Mouse (Mus musculus): ENCODE data around the gene Tom1l2. TPM values are rescaled to one million over a fixed set of nuclear protein-coding genes. Genes with fewer than 3 reads are reported as not detected.

The Tom1l2 gene
- polyA plus RNA-seq, 1 experiment from 2014 or later = 30.7 TPM

DNA sequence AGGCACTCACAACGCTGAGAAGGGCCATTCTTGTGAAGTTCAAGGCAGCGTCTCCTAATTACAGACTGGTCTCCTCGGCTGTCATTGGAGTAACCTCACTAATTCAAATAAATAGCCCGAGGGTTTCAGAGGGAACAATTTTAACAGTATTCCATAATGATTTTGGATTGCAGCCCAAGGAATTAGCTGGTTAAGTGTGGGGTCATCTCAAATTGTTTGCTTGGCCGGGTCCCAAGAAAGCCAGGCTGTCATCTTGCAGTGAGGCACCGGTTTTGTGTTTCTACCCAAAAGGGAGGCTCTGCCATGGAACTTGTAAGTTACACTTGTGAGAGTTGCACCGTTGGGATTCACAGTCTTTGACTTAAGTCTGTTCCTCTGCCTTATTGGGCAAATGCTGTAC is 36.5 kb downstream of the Tom1l2 start:
- Histone ChIP-seq H3K4me3 (no peak overlapping the region), H3K9me3 (no peaks in the 10 kb centered on the region), H3K27ac (no peak overlapping the region), H3K36me3 (no peaks in the 10 kb centered on the region), H3K4me1 (replicated peaks) (peaks cover 30% of the 10 kb centered on the region), H3K27me3 (ENCODE audit: insufficient read depth, poor library complexity, severe bottlenecking) (no peaks in the 10 kb centered on the region)
- WGBS = 82% methylated on average over 7 of the region's 7 CpGs
- no peak for DNase-seq (ENCODE audit: low spot score)

DNA sequence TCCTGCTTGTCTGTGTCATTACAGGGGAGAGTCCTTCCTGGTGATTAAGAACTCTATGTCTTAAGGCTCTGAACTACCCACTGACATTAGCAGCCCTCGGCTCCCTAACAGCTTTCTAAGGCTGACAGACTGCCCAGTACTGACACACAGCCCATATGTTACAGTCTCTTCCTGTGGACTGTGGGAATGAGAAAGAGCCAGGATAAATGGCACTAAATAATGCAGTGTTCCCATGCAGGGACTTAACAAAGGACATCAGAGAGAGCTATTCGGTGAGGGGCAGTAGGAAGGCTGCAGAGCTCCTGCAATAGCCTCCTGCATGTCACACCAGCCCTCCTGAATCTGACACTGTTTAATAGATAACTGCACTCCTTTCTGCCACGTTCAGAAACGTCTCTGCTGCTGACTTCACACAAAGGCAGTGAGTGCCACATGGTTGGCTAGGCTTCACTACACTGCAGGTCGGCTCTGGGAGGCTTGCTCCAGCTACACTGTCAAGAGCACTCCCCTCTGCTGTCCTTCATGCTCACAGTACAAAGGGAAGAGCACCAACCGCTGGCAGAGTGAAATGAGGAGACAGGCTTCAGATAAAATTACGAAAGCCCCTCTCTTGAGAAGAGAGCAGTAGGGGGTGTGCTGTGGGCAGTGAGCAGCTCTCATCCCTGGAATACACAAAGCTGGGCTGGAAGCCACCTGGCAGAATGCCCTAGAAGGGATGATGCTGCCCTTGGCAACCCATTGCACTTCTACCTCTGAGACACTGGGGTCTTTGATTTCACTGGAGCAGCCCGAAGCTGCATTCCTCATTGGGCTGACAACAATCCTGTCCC is 41.5 kb downstream of the Tom1l2 start:
- Histone ChIP-seq H3K4me1 (replicated peaks) (peaks cover 32% of the 10 kb centered on the region), H3K27ac (peak overlapping the region; percentile 89), H3K27me3 (ENCODE audit: insufficient read depth, poor library complexity, severe bottlenecking) (no peaks in the 10 kb centered on the region), H3K36me3 (no peaks in the 10 kb centered on the region), H3K4me3 (peak overlapping the region; percentile 7), H3K9me3 (no peaks in the 10 kb centered on the region)
- 8% methylated on average over 8 of the region's 8 CpGs for WGBS
- peak; percentile 52 for DNase-seq (ENCODE audit: low spot score)

DNA sequence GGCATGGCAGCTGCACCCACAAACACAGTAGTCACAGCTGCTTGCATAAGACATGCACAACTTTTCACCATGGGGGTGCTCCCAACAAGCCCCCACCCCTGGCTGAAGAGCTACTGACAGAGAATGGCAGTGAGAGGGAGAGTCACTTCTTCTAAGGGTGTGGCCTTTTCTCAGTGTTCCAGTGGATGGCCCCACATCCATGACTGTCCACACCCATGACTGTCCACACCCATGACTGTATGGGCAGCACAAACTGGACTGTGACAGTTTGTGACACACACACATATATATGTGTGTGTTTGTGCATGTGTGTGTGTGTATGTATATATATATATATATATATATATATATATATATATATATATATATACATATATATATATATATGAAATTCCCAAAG is 42.8 kb downstream of the Tom1l2 start:
- H3K4me3 ChIP-seq = no peak overlapping the region
- H3K9me3 ChIP-seq = no peaks in the 10 kb centered on the region
- no peak for DNase-seq (ENCODE audit: low spot score)
- H3K36me3 ChIP-seq = no peaks in the 10 kb centered on the region
- peak overlapping the region; percentile 59; the same call in 1 of the 2 replicates for H3K27ac ChIP-seq
- H3K27me3 ChIP-seq (ENCODE audit: insufficient read depth, poor library complexity, severe bottlenecking) = no peaks in the 10 kb centered on the region
- peaks cover 32% of the 10 kb centered on the region for H3K4me1 ChIP-seq (replicated peaks)

DNA sequence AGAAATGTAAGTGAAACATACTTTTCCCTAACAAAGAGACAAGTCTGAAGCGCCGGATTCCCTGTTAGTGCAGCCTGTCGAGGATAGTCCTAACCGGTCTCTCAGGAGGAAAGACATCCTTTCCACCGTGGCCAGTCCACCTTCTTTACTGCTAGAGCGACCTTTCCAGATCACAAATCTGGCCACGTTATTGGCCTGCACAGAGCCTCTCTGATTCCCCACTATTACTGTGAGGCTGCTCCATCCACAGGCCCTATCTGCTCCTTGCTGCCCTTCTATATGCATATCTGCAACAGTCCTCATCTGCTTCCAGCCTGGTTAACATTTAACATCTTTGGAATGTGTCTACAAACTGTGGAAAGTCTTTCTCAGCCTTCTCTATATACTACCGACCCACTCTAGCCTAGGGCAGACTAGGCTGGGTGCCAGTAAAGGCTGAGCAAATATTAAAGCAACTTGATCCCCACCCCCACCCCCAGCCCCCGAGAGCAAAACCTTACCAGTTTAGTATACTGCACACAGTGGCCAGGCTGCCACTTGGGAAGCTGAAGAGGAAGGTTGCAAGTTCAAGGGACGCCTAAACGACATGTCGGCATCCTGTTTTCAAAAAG is 44.1 kb downstream of the Tom1l2 start:
- Histone ChIP-seq H3K9me3 (no peaks in the 10 kb centered on the region), H3K27ac (peak overlapping the region; percentile 45; the same call in 1 of the 2 replicates)
- WGBS = 79% methylated on average over 12 of the region's 12 CpGs

DNA sequence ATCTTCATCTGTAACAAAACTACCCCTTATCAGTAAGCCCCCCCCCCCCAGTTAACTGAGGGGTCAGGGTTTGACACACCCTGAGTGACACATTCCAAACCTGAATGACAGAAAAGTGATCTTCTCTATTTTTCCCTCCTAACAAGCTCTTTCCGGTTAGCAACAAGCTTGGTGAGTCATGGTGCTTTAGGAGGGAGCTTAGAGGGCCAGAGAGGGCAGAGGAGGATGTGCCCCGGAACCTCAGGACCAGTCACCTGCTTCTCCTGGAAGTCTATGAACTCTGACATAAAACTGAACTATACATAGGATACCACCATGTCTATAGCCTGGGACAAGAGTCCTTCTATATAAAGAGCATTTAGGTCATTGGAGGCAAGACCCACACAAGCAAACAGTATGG is 44.6 kb downstream of the Tom1l2 start:
- H3K9me3 ChIP-seq = no peaks in the 10 kb centered on the region
- H3K27me3 ChIP-seq (ENCODE audit: insufficient read depth, poor library complexity, severe bottlenecking) = no peaks in the 10 kb centered on the region
- H3K36me3 ChIP-seq = no peaks in the 10 kb centered on the region
- H3K4me1 ChIP-seq (replicated peaks) = peaks cover 37% of the 10 kb centered on the region
- whole genome bisulfite sequencing = 91% methylated on average over 2 of the region's 2 CpGs
- no peak for DNase-seq (ENCODE audit: low spot score)
- no peak overlapping the region for H3K27ac ChIP-seq
- H3K4me3 ChIP-seq = no peak overlapping the region

More for the DNA sequence above, 44.1 kb downstream of the Tom1l2 start:
- Histone ChIP-seq H3K4me3 (no peak overlapping the region), H3K4me1 (replicated peaks) (peaks cover 32% of the 10 kb centered on the region), H3K27me3 (ENCODE audit: insufficient read depth, poor library complexity, severe bottlenecking) (no peaks in the 10 kb centered on the region), H3K36me3 (no peaks in the 10 kb centered on the region)
- no peak for DNase-seq (ENCODE audit: low spot score)

DNA sequence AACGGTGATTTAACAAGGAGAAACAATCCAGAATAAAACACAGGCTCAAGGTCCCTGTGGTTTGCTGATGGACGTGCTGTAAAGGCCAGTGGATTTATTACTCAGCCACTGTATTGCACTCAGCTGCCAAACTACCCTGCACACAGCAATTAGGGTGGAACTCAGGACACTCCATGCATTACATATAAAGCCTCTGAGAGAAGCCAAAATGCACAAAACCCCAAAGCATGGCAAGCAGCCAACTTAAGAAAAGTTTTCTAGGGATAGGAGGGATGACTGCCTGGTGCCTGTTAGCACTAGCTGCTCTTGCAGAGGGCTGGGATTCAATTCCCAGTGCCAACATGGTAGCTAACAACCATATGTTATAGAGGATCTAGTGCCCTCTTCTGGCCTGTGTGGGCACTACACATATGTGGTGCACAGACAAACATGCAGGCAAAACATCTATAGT is 45.3 kb downstream of the Tom1l2 start:
- H3K27me3 ChIP-seq (ENCODE audit: insufficient read depth, poor library complexity, severe bottlenecking) = no peaks in the 10 kb centered on the region
- no peak overlapping the region for H3K4me3 ChIP-seq
- no peaks in the 10 kb centered on the region for H3K36me3 ChIP-seq
- H3K27ac ChIP-seq = no peak overlapping the region
- no peaks in the 10 kb centered on the region for H3K9me3 ChIP-seq
- no peak for DNase-seq (ENCODE audit: low spot score)
- H3K4me1 ChIP-seq (replicated peaks) = peaks cover 38% of the 10 kb centered on the region
- 90% methylated on average over 2 of the region's 2 CpGs for WGBS

DNA sequence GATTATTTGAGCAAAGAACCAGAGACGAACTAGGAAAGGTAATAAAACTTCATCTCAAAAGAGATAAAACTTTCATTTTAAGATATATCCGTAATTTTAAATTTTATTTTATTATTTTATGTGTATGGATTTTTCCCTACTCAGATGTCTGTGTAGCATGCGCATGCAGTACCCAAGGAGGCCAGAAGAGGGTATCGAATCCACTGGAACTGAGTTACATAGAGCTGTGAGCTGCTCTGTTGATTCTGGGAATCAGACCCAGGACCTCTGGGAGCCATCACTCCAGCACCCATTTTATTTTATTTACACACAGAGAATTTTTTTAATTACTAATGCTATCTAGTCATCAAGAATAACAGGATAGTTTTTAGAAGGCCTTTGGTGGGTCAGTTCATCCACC is 45.9 kb downstream of the Tom1l2 start:
- Histone ChIP-seq H3K27me3 (ENCODE audit: insufficient read depth, poor library complexity, severe bottlenecking) (no peaks in the 10 kb centered on the region), H3K4me3 (no peak overlapping the region), H3K9me3 (no peaks in the 10 kb centered on the region), H3K27ac (no peak overlapping the region), H3K4me1 (replicated peaks) (peaks cover 38% of the 10 kb centered on the region), H3K36me3 (no peaks in the 10 kb centered on the region)
- WGBS = 55% methylated on average over 4 of the region's 4 CpGs
- DNase-seq (ENCODE audit: low spot score) = peak; percentile 54

DNA sequence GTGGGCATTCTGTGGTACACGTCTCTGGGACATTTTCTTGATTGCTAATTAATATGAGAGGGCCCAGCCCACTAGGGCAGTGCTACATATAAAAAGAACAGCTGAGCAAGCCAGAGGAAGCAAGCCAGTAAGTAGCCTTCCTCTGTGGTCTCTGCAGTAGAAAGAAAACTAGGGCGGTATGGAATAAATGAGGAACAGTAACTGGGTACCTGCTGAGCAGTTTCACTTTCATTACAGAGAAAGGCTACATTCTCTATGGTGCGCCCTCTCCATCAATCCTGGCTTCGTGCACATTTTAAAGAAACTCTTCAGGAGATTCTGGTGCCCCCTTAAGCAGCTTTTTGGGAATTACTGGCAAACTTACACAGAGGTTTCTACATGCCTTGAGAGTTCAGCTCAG is 47.1 kb downstream of the Tom1l2 start:
- Histone ChIP-seq H3K9me3 (no peaks in the 10 kb centered on the region), H3K4me1 (replicated peaks) (peaks cover 38% of the 10 kb centered on the region), H3K27ac (no peak overlapping the region), H3K36me3 (no peaks in the 10 kb centered on the region), H3K4me3 (no peak overlapping the region), H3K27me3 (ENCODE audit: insufficient read depth, poor library complexity, severe bottlenecking) (no peaks in the 10 kb centered on the region)
- WGBS = 66% methylated on average over 4 of the region's 4 CpGs
- no peak for DNase-seq (ENCODE audit: low spot score)

DNA sequence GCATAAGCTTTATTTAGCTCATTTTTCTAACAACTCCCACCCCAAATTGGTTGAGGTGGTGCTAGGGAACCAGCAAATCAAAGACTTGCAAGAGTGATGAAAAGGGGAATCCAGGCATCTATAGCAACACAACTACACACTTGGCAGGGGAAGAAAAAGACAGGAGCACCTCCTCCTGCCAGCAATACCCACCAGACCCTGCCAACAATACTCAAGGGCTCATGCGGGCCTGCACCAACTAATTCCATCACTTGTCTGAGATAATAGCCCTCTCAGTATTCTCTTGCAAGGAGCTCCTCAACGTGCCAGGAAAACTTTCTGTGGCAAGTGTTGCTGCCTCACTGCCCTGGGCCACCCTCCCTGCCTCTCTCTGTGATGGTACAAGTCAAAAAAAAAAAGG is 49.2 kb downstream of the Tom1l2 start:
- H3K36me3 ChIP-seq = no peaks in the 10 kb centered on the region
- peaks cover 32% of the 10 kb centered on the region for H3K4me1 ChIP-seq (replicated peaks)
- H3K9me3 ChIP-seq = no peaks in the 10 kb centered on the region
- DNase-seq (ENCODE audit: low spot score) = no peak
- H3K27ac ChIP-seq = no peak overlapping the region
- H3K4me3 ChIP-seq = no peak overlapping the region
- 74% methylated on average over 2 of the region's 2 CpGs for WGBS
- no peaks in the 10 kb centered on the region for H3K27me3 ChIP-seq (ENCODE audit: insufficient read depth, poor library complexity, severe bottlenecking)

DNA sequence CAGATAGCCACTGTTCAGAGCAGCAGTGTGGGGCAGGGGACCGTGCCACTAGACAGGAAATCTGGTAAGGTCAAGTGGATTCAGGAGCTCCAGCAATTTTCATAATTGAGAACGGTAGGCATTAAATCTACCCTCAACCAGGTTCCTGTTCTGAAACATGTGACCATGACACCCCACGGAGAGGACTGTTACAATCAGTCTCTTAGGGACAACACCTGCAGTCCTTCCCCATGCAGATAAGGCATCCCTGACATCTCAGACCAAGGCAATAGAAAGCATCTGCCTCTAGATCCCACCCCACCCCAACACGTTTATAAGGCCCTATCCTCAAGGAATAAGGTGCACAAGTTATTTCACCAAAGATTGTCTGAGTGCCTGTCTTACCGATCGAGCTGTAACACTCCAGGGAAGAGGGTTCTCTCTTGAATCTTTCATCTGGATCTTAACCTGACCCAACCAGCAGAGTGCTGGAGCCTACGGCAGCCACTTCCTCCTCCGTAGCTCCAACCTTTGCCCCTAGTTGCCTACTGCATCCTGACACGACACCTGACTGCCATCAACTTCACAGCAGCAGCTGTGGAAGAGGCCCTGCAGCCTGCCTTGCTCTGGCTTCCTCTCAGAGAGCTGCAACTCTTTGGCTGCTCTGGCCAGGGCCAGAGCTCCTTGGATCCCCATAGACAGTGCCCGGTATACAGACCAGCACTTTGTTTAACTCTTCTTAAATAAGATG is 50.2 kb downstream of the Tom1l2 start:
- Histone ChIP-seq H3K9me3 (no peaks in the 10 kb centered on the region), H3K4me3 (no peak overlapping the region), H3K36me3 (no peaks in the 10 kb centered on the region), H3K27me3 (ENCODE audit: insufficient read depth, poor library complexity, severe bottlenecking) (no peaks in the 10 kb centered on the region), H3K4me1 (replicated peaks) (peaks cover 31% of the 10 kb centered on the region), H3K27ac (peak overlapping the region; percentile 87)
- 77% methylated on average over 10 of the region's 10 CpGs for WGBS
- DNase-seq (ENCODE audit: low spot score) = no peak

DNA sequence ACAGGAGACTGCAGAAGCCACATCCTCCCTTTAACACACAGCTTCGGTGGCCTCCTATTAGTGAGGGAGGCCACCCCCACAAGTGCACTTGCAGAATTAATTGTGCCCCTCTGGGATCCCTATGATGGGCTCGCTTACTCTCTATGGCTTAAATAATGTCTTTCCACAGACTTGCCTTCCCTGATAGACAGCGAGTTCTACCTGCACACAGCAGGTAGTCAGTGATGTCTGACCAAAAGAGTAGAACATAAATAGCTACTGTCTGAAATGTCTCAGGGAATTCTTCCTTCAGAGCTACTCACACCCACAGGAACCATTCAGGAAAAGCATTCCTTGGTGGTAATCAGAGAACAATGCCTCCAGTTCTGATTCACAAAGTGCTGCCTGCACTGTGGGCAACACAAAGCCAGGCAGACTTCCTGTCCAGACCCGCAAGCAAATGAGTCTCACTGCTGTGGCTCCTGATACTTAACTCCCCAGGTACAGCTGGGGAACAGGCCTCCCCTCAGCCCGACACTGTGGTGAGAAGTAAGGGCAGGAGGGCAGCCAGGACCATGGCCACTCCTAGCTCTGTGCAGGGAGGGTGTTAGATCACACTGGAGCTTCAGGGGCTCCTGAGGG is 51.0 kb downstream of the Tom1l2 start:
- no peaks in the 10 kb centered on the region for H3K36me3 ChIP-seq
- WGBS = 38% methylated on average over 5 of the region's 5 CpGs
- H3K4me3 ChIP-seq = no peak overlapping the region
- no peak for DNase-seq (ENCODE audit: low spot score)
- H3K27me3 ChIP-seq (ENCODE audit: insufficient read depth, poor library complexity, severe bottlenecking) = no peaks in the 10 kb centered on the region
- H3K4me1 ChIP-seq (replicated peaks) = peaks cover 31% of the 10 kb centered on the region
- H3K27ac ChIP-seq = peak overlapping the region; percentile 87
- no peaks in the 10 kb centered on the region for H3K9me3 ChIP-seq

DNA sequence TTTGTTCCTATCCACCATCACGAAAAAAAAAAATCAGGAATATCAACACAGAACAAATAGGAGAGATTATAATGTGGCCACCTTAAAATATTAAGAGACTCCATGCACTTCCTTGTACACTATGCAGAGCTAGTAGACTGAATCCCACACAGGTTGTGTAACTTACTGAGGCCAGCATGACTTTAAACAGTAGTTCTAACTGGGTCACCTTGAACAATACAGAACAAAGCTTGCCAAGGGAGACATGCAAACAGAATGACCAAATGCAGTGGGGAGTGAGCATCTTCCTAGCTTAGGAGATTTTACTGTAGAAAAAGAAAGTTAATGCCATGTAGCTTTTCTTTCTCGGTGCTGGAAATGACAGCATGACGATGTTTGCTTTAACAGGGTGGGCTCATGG is 52.4 kb downstream of the Tom1l2 start:
- H3K27ac ChIP-seq = no peak overlapping the region
- H3K27me3 ChIP-seq (ENCODE audit: insufficient read depth, poor library complexity, severe bottlenecking) = no peaks in the 10 kb centered on the region
- no peak for DNase-seq (ENCODE audit: low spot score)
- H3K4me3 ChIP-seq = no peak overlapping the region
- no peaks in the 10 kb centered on the region for H3K9me3 ChIP-seq
- 80% methylated on average over 3 of the region's 3 CpGs for WGBS
- no peaks in the 10 kb centered on the region for H3K36me3 ChIP-seq
- peaks cover 41% of the 10 kb centered on the region for H3K4me1 ChIP-seq (replicated peaks)

Measured in hindbrain, embryonic 10.5 days (tissue).